Mouse (Mus musculus): ENCODE measurements around the gene Foxa1.

GRCm38 (mm10) chr12:57514552-57514951 lies 32.2 kb downstream of the Foxa1 start:
- TF ChIP-seq MYC (IDR thresholded peaks at IDR 0.05; ENCODE audit: low read depth, low read length) (no peak), POLR2A (IDR thresholded peaks at IDR 0.05; ENCODE audit: control insufficient read depth in 1 of 2, insufficient read depth in 1 of 2, low read depth in 1 of 2, low read length in 2 of 2, poor library complexity in 1 of 2) (no peak)

Measured in MEL (cell line).